Mouse (Mus musculus) embryonic fibroblast, embryonic 13.5 days (primary cell): ENCODE data around the gene Zfp697. TPM values are rescaled to one million over a fixed set of nuclear protein-coding genes. Genes with fewer than 3 reads are reported as not detected.
"Not testable (repeated sequence)": the region's sequence is repeated elsewhere in the genome, so short reads cannot be mapped to it uniquely, and the experiment has no call there.

Source experiments
- H3K27ac ChIP-seq: 2 replicates; pipeline ENCODE4 v1.5.1; 2012; ENCODE audit warnings: low read length, control low read depth, inconsistent platforms; ENCODE audit not compliant: insufficient read depth
- H3K4me1 ChIP-seq: 2 replicates; pipeline ENCODE4 v1.6.1; 2011; ENCODE audit warnings: low read length; ENCODE audit not compliant: control insufficient read depth, insufficient read depth
- H3K4me3 ChIP-seq: 2 replicates; pipeline ENCODE4 v1.5.1; 2011; ENCODE audit warnings: mild to moderate bottlenecking, control low read depth, low read length; ENCODE audit not compliant: insufficient read depth
- CTCF ChIP-seq: IDR thresholded peaks from 2 replicates; pipeline ENCODE4 v1.5.1; 2011; ENCODE audit warnings: mild to moderate bottlenecking, control low read depth, low read length, moderate library complexity, borderline replicate concordance; ENCODE audit not compliant: insufficient read depth
- POLR2A ChIP-seq: IDR thresholded peaks from 2 replicates; pipeline ENCODE4 v1.6.1; 2011; ENCODE audit warnings: low read depth, mild to moderate bottlenecking, control low read depth, low read length, moderate library complexity
- polyA plus RNA-seq: library from polyadenylated mRNA; stranded (reverse); fragments of >200 nt; gene quantifications from 2 replicates; pipeline ENCODE4 v1.2.4, GENCODE M21; 2011; ENCODE audit warnings: low read depth; ENCODE audit not compliant: missing spikeins, insufficient read length

The Zfp697 gene
- polyA plus RNA-seq, 1 experiment: 7.6 TPM

GRCm38 (mm10) chr3:98387756-98388155 lies 5.5 kb downstream of the Zfp697 start:
- TF ChIP-seq POLR2A (no peak), CTCF (no peak)
- H3K27ac ChIP-seq: no peak overlapping the region
- H3K4me1 ChIP-seq: peaks cover 6% of the 10 kb centered on the region
- no peak overlapping the region for H3K4me3 ChIP-seq

DNA sequence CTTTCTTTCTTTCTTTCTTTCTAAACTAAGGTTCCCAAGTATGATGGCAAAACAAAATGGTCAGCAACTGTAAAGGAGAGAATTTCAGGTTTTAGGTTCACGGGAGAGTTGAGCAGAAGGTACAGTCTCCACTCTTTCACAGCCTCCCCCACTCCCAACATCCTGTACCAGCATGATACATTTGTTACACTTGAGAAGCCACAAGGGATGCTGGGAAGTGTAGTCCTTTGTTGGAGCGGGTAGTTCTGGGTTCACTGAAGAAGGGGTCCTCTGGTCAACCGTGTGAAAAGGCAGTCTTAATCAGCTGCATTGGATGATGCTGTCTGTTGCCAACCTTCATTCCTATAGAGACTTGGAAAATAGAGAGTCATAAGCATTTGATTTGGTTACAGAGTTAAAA lies 7.0 kb downstream of the Zfp697 start:
- no peak overlapping the region for H3K4me3 ChIP-seq
- no peak overlapping the region for H3K27ac ChIP-seq
- peaks cover 3% of the 10 kb centered on the region; the same call in 1 of the 2 replicates for H3K4me1 ChIP-seq
- TF ChIP-seq POLR2A (no peak), CTCF (no peak)

DNA sequence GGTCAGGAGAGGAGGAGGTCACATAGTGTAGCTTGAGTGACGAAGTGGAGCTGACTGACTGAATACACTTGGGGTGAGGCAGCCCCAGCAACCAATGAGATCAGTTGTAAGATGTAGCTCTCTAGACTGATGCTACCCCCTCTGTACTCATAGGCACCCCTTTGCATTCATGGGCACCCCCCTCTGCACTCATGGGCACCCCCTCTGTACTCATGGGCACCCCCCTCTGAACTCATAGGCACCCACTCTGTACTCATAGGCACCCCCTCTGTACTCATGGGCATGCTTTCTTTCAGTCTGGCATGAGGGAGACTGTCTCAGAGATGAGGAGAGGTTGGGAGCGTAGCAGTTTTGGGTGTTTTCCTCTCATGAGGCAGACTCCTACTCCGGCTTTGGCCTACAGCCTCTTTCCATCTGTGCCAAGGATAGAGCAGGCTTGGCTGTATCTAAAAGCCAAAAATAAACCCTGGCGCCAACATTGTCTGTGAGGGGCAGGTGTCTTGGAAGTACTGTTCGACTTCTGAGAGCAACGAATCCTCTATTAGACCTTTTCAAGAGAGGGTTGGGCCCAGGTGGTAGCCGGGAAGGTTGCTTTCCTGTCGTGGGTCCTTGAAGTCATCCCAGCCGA lies 22.1 kb downstream of the Zfp697 start:
- H3K4me1 ChIP-seq, H3K27ac ChIP-seq, H3K4me3 ChIP-seq: not testable (repeated sequence)

DNA sequence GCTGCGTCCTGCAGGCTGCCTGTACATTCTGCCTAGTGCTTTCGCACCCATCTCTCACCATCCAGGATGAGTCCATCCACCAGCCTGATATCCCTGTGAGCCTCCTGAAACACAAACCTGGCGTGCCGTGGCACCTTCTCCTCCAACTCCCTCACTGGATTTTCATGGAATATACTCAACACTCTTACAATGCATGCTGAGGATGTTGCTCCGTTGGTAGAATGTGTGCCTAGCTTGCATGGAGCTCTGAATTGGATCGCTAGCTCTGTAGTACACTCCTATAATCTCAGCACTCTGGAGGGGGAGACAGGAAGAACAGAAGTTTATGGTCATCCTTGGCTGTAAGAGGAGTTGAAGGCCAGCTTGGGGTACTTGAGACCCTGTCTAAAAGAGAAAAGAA lies 23.6 kb downstream of the Zfp697 start:
- H3K4me1 ChIP-seq, H3K4me3 ChIP-seq, H3K27ac ChIP-seq: not testable (repeated sequence)

- H3K4me3 ChIP-seq, H3K27ac ChIP-seq: not testable (repeated sequence)
Measured at GRCm38 (mm10) chr3:98406569-98407144, 24.4 kb downstream of the Zfp697 start.

DNA sequence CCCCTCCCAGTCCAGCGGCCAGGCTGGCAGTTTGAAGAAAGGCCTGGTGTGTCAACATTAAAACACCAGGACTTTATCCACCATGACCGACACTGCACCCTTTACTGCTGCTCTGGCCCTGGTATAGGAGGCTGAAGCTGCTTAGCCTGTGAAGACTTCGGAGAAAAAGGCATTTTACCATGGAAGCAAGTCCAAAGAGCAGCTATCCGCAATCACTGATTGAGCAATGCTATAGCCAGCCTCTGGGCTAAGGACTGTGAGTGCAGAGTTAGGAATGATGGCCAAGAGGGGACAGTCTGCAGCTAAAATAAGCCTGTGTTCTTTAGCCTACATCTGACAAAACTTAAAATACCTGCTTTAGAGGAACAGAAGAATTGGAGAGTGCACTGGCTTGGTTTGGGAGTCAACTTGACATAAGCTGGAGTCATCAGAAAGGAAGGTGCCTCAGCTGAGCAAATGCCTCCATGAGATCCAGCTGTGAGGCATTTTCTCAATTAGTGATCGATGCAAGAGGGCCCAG lies 25.1 kb downstream of the Zfp697 start:
- H3K4me1 ChIP-seq, H3K27ac ChIP-seq, H3K4me3 ChIP-seq: not testable (repeated sequence)

More at GRCm38 (mm10) chr3:98406569-98407144, 24.4 kb downstream of the Zfp697 start:
- H3K4me1 ChIP-seq: not testable (repeated sequence)

DNA sequence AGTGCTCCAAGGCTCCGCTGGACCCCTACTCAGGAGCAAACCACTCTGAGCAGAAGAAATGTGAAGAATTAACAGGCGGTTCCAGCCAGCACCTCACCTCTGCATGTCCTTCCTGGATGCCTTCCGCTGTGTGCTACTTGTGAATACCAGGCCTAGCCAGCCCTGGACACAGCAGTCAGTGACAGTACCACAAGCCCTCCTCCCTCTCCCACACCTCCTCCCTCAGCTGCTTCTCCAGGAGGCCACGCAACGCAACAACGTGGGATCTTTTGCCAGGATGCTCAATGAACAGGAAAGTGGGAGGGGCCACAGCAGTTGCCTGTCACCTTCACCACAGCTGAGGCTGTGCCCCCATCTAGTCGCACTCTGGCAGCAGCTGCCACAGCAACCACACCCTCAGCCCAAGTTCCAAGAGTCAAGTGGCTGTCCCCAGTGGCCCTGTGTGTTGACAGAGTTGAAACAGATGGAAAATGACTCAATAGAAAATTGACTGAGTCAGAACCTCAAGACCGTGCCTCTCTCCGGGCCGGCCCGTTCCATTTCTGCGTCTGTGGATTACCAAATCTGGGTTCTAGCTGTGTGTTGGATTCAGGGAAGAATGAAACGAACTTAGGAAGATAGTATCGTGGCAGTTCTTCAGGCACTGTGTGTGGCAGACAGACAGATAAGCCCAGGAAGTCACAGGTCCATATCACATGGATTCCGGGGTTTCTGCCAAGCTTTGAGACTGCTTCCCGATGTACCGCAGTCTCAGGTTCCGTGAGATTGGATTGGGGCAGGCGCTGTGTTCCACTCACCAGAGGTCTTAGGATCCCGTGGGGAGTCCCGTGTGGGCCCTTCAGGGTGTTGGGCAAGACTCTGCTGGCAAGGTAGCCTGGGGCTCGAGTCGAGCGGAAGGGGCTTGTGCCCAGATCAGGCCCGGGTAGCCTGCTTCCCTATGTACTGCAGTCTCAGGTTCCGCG lies 28.6 kb downstream of the Zfp697 start:
- not testable (repeated sequence) for H3K27ac ChIP-seq, H3K4me3 ChIP-seq, H3K4me1 ChIP-seq

GRCm38 (mm10) chr3:98413733-98414132 lies 31.5 kb downstream of the Zfp697 start:
- H3K27ac ChIP-seq: no peak overlapping the region
- H3K4me1 ChIP-seq: no peaks in the 10 kb centered on the region
- no peak overlapping the region for H3K4me3 ChIP-seq
- TF ChIP-seq CTCF: no peak
- TF ChIP-seq POLR2A: no peak

GRCm38 (mm10) chr3:98414296-98414695 lies 32.0 kb downstream of the Zfp697 start:
- H3K4me1 ChIP-seq: no peaks in the 10 kb centered on the region
- no peak for TF ChIP-seq POLR2A
- no peak for TF ChIP-seq CTCF
- H3K4me3 ChIP-seq: no peak overlapping the region
- no peak overlapping the region for H3K27ac ChIP-seq

- no peak overlapping the region for H3K27ac ChIP-seq
- no peaks in the 10 kb centered on the region for H3K4me1 ChIP-seq
- TF ChIP-seq CTCF (no peak), POLR2A (no peak)
- H3K4me3 ChIP-seq: no peak overlapping the region
Measured at GRCm38 (mm10) chr3:98416426-98417250, 34.4 kb downstream of the Zfp697 start.
